Mouse (Mus musculus) cerebellum, adult 11 months (tissue): ENCODE data around the gene Prkce.
A peak's percentile ranks its signal among the peaks of the same experiment; 100 is the strongest.

ENCODE experiments used
- DNase-seq: peaks from one replicate; pipeline ENCODE4 v3.0.0; 2022

Gene Prkce

DNA sequence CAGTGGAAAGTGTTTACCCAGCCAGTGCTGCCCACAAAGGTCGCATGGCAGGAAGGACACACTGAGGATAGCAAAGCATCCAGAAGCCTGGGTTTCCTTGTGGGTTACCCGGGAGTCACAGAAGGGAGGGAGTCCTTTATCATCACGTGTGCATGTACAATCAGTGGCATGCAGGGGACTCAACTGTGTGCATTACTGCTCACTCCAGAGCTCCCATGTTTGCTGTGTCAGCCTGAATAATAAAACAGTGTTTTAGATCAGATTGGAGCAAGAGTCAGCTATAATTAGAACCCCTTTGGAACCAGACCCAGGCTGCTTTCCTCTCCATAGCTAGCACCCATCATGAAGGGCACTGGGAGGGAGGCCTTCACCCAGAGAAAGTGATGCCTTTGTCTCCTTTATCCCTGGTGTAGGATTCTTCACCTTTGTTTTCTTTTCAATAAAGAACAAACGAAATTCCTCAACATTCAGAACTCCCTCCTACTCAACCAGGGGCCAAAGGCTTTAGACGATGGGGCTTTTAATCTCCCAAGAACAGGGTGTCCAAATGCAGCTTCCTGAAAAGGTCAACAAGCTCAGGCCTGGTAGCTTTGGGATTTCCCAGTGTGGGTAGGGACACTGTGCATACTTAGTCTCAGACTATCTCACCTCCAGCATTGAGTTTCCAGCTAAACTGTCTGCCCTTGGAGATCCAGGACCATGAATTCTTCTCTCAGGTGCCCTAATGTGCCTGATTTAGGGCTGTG, 421.3 kb downstream of the Prkce start:
- no peak for DNase-seq

DNA sequence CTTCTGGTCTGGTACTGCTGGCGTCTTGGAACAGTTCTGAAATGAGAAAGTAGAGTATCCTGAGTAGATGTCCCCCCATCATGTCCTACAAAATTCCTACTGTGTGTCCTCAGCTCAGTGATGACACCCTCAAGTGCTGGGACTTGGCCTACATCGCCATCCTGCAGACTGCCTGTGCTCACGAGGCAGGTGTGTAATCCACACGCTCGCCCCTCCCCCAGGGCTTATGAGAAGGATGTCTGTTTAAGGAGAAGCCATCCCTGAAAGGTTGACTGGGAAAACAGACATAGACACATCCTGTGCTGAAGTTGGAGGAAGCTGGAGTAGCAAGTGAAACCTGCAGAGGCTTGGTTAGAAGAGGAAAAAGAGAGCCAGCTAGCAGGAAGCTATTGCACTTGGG, 422.1 kb downstream of the Prkce start:
- DNase-seq, result no peak

- no peak for DNase-seq
Measured at GRCm38 (mm10) chr17:86591241-86591640, 423.7 kb downstream of the Prkce start.

- no peak for DNase-seq
Measured at GRCm38 (mm10) chr17:86592991-86593586, 425.5 kb downstream of the Prkce start.

- no peak for DNase-seq
Measured at GRCm38 (mm10) chr17:86595526-86595925, 427.9 kb downstream of the Prkce start.

GRCm38 (mm10) chr17:86601116-86601515, 433.5 kb downstream of the Prkce start:
- no peak for DNase-seq

DNA sequence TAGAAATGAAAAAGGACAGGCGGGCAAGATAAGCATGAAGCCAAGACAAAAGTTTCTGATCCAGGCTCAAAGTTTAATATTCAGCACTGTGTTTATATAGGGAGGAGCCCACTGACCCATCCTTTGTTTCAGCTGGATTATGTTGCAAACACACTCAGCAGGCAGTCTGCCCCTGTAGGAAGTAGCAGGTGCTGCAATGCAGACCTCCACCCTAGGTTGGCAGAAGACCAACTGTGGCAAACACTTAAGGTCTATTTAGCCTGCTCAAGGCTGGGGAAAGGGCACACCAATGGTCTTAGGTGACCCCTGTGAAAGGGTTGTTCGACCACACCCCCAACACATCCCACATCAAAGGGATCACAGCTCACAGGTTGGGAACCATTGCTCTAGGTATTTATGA, 434.3 kb downstream of the Prkce start:
- no peak for DNase-seq

DNA sequence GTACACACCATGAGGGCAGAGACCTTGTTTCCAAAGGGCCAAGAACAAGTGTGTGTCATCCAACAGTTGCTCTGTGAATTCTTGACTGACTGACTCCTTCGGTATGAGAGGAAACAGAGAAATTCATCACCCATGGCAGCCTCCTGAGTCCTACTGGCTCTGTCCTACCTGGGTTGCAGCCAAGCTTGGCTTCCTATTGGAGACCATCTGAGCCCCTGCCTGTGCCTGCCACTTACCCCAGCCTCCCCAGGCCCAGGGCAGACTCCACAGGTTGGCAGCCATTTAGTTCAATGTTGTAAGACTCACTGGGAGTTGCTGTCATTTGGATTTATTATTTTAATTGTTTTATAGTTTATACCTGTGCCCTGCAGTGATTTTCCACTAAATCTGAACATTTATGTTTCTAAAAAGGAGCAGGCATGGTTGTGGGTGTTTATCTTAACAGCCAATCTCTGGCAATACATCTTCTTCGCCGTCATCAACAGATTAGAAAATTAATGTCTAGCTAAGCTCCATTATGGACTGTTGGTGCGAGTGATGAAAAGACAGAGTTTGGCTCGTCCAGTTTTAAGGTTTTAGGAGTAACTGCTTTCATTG, 436.4 kb downstream of the Prkce start:
- DNase-seq, result peak; percentile 16

DNA sequence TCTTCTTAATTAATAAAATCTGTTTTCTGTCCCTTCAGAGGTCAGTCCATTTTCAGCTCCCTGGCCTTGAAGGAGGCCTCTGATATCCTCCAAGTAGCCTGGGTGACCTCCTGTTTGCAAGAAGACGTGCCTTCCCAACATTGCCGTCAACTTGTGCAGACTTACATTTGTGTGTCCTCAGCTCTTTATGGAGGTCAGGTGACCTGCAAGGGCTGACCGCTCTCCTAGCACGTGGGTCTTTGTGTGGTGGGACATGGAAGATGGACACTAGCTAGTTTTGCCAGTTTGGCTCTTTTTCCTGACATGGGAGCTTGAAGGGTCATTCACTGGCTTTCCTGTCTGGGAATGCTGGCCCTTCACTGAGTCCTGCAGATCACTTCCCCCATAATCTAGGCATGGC, 440.4 kb downstream of the Prkce start:
- DNase-seq, result no peak

GRCm38 (mm10) chr17:86610271-86610969, 442.8 kb downstream of the Prkce start:
- DNase-seq, result no peak

- no peak for DNase-seq
Measured at GRCm38 (mm10) chr17:86611772-86612171, 444.2 kb downstream of the Prkce start.

DNA sequence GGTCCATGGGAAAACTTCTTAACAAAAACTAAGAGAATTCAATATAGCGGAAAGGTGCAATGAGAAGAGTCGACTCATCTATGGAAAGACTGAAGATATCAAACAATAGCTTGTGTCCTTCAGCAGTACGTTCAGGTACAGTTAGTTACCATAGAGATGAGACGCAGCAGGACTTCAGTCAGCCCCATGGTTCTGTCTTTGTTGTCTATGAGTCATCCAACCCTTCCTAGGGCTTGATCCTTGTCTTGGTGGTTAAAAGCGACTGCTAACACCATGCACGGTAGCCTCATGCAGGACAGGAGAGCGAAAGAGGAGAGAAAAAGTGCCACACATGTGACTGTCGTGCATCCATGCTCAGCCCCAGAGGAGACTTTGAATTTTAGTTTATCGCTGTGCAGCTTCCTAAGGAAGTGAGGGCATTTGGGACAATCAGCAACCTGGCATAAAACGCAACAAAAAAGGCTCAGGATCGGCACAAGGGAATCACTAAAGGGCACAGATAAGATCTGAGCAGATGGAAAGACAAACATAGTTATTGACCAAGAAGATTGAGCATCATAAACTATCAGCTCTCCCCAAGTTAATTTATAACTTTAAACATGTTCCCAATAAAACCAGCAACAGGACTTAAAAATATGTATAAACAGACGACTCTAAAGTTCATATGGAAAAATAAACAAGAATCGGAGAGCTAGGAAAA, 448.2 kb downstream of the Prkce start:
- no peak for DNase-seq

- DNase-seq, result no peak
Measured at GRCm38 (mm10) chr17:86617570-86618237, 450.1 kb downstream of the Prkce start.

DNA sequence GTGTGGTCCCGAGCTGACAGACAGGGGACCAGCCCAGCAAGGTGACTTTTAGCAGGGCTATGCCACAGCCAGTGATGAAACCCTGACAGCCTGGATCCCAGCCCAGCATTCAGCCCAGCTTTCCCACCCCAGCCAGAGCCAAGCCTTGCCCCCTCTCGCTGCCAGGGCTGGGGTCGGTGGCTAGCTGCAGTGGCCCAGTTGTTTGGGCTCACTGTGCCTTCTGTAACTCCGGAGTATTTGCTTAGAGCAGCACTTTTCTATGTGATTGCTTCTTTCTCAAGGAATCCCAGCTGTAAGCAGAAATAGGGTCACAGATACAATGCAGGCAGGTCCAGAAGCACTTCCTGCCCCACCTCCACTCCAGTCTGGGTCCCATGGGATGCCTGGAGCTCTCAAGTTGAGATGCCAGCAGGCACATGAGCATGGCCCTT, 450.9 kb downstream of the Prkce start:
- DNase-seq, result no peak

DNA sequence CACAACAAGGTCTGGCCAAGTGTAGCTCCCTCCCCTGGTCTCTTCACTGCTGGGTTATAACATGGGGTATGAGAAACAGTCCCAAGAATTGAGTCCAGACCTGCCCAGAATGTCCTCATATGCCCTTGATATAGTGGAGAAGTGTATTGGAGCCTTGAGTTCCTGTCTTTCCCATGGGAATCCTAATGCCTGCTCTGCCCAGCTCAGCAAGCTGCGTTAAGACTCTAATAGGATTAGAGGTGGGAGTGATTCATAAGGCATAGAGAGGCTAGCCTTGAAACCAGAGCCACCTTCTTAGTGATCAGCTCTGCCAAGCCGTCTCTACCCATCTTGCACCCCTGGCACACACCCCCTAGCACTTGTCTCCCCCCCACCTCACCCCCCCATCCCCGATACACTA, 455.3 kb downstream of the Prkce start:
- no peak for DNase-seq

- DNase-seq, result no peak
Measured at GRCm38 (mm10) chr17:86626523-86626922, 458.9 kb downstream of the Prkce start.

- no peak for DNase-seq
Measured at GRCm38 (mm10) chr17:86633131-86633530, 465.5 kb downstream of the Prkce start.

DNA sequence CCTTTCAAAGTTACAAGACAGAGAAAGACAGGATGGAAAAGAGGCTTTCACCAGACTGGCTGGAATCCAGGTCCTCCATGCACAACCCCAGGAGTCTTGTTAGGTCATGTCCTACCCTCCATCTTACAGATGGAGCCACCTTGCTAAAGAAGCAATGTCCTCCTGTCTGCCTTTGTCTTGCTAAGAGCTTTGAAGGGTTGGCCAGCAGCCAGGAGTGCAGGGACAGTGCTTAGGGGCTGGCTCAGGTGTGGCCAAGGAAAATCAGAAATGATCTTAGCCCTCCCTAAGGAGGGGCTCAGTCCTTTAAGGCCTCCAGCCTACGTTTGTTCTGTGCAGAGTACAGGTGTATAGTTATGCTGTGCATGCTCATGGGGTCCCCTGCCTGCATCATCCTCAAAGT, 469.7 kb downstream of the Prkce start:
- DNase-seq, result no peak

DNA sequence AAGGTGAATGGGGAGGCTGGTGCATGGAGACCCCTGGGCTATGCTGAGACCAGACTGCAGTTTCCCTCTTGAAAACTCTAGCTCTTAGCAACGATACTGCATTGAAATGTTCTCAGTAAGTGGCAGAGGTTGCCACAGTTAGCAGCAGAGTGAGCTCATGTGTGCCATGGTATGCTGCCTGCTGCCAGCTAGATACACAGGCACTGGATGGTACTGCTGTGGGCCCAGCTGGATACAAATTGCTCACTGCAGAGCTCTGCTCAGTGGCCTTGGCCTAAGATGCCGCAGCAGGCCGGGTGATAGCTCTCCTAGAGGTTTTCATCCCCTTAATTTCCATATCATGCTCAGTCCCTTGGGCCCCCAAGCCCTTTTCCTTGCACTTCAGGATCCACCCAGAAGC, 471.7 kb downstream of the Prkce start:
- no peak for DNase-seq

DNA sequence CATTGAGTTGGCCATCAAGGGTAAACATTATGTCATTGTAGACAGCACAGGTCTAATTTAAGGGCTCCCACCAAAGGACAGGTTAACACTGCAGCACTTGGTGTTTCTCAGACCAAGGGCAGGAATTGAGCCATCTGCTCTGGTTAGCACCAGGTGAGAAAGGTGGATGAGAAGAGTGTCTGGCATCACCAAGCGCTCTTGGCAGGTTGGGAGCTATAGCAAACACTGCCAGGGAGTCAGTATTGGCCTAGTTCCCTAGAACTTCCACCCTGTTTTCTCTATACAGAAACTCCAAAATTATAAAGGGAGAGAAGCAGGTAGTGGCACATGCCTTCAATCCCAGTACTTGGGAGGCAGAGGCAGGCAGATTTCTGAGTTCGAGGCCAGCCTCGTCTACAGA, 479.6 kb downstream of the Prkce start:
- peak; percentile 76 for DNase-seq

GRCm38 (mm10) chr17:86648856-86649435, 481.4 kb downstream of the Prkce start:
- DNase-seq, result no peak

GRCm38 (mm10) chr17:86650241-86650640, 482.7 kb downstream of the Prkce start:
- DNase-seq, result no peak
